11 mouse cellular contexts compared by ENCODE assay signal in genomic region chr9:70842300-70842941, GRCm38 (mm10).
DNase-seq lines count a peak whose midpoint lies in the region; ATAC-seq and TF ChIP-seq lines count a peak whose summit lies in the region.
"Had no signal": no experiment of that assay in that cellular context is flagged by ENCODE, and none has a peak within 500 bp of the region (broad histone marks: within the 10 kb centered on the region; RNA-seq: fewer than 3 reads in every experiment).

No protein-coding gene starts in this region.

- peak; percentile 38 for DNase-seq in kidney, adult 9 months
- DNase-seq in kidney, postnatal 10 days = no peak
- no peak for DNase-seq in liver, embryonic 13.5 days
- DNase-seq in layer of hippocampus, postnatal 14 days (ENCODE audit: low spot score in 2 of 2) = no peak
- DNase-seq in frontal cortex, postnatal 25 days (ENCODE audit: low spot score in 2 of 2) = no peak
- DNase-seq: cerebellum, adult 2 months; gastrocnemius, postnatal 25 days had no signal

- H3K27me3 ChIP-seq in liver, embryonic 13.5 days = no peaks in the 10 kb centered on the region
- H3K27me3 ChIP-seq in myocyte (ENCODE audit: control insufficient read depth, insufficient read depth, insufficient read length) = no peaks in the 10 kb centered on the region
- no peaks in the 10 kb centered on the region for H3K27me3 ChIP-seq in forebrain, embryonic 15.5 days

- peak overlapping the region; percentile 100 for H3K27ac ChIP-seq in liver, embryonic 13.5 days
- H3K27ac ChIP-seq in forebrain, embryonic 15.5 days (replicated peaks) = no peak overlapping the region

- no peak overlapping the region for H3ac ChIP-seq in myocyte (ENCODE audit: control insufficient read depth, insufficient read length)

- peak; percentile 53 for ATAC-seq in granulocyte monocyte progenitor cell, adult 5-6 weeks (replicated peaks; ENCODE audit: poor library complexity, severe bottlenecking)
- ATAC-seq in liver, embryonic 13.5 days (ENCODE audit: low read depth) = peak; percentile 57
- ATAC-seq in forebrain, embryonic 15.5 days (replicated peaks) = no peak

- no peaks in the 10 kb centered on the region for H3K79me2 ChIP-seq in myocyte (ENCODE audit: control insufficient read depth, insufficient read depth)

- H3K9me3 ChIP-seq in liver, embryonic 13.5 days (replicated peaks) = no peaks in the 10 kb centered on the region
- H3K9me3 ChIP-seq in forebrain, embryonic 15.5 days = no peaks in the 10 kb centered on the region
- H3K9me3 ChIP-seq: G1E had no signal

- no peak overlapping the region for H3K4me3 ChIP-seq in liver, embryonic 13.5 days (replicated peaks)
- H3K4me3 ChIP-seq in myocyte = no peak overlapping the region
- H3K4me3 ChIP-seq in forebrain, embryonic 15.5 days = no peak overlapping the region

- H3K9ac ChIP-seq in liver, embryonic 13.5 days = peak overlapping the region; percentile 42; the same call in 1 of the 2 replicates
- no peak overlapping the region for H3K9ac ChIP-seq in forebrain, embryonic 15.5 days (replicated peaks)

- H3K36me3 ChIP-seq in liver, embryonic 13.5 days = no peaks in the 10 kb centered on the region
- H3K36me3 ChIP-seq in myocyte (ENCODE audit: control insufficient read depth, insufficient read depth) = no peaks in the 10 kb centered on the region
- H3K36me3 ChIP-seq in forebrain, embryonic 15.5 days = no peaks in the 10 kb centered on the region
- H3K36me3 ChIP-seq: G1E had no signal

- H3K4me2 ChIP-seq in liver, embryonic 13.5 days = no peak overlapping the region
- H3K4me2 ChIP-seq in myocyte (ENCODE audit: low read depth) = peak overlapping the region; percentile 45
- H3K4me2 ChIP-seq in forebrain, embryonic 15.5 days (replicated peaks) = no peak overlapping the region

- H3K4me1 ChIP-seq in liver, embryonic 13.5 days (replicated peaks) = peaks cover 83% of the 10 kb centered on the region
- 0 out of 2 replicates have a peak, but pooled peaks cover under 1% of the 10 kb centered on the region for H3K4me1 ChIP-seq in forebrain, embryonic 15.5 days

- WGBS in liver, embryonic 13.5 days (ENCODE audit: insufficient replicate concordance) = 40% methylated on average over 5 of the region's 6 CpGs
- WGBS in forebrain, embryonic 15.5 days = 81% methylated on average over 5 of the region's 6 CpGs

- no peak for TF ChIP-seq POLR2A in myocyte (IDR thresholded peaks at IDR 0.05; ENCODE audit: insufficient read length, low read depth)

TF ChIP-seq in myocyte, 11 proteins besides CTCF, POLR2A, EP300 and RAD21:
- TF ChIP-seq CEBPB (IDR thresholded peaks at IDR 0.05; ENCODE audit: insufficient read depth, poor library complexity, severe bottlenecking) (peak; percentile 78), MAX (IDR thresholded peaks at IDR 0.05; ENCODE audit: low read depth) (no peak)
TF ChIP-seq in myocyte: peak in this region for 1.
